Mouse (Mus musculus) C2C12 (cell line): ENCODE measurements around the gene Jade1. TPM values are rescaled to one million over a fixed set of nuclear protein-coding genes. Genes with fewer than 3 reads are reported as not detected.

Experiments
- H3K27me3 ChIP-seq: one replicate; pipeline ENCODE4 v1.6.1; 2011; ENCODE audit not compliant: control insufficient read depth, insufficient read depth, insufficient read length
- H3K36me3 ChIP-seq: one replicate; pipeline ENCODE4 v1.6.1; 2011; ENCODE audit not compliant: control insufficient read depth, insufficient read depth
- H3K4me3 ChIP-seq: one replicate; pipeline ENCODE4 v1.5.1; 2011; ENCODE audit warnings: mild to moderate bottlenecking, control low read depth; ENCODE audit not compliant: poor library complexity, insufficient read depth, severe bottlenecking
- H3K79me2 ChIP-seq: one replicate; pipeline ENCODE4 v1.6.1; 2011; ENCODE audit not compliant: control insufficient read depth, insufficient read depth
- H3K79me3 ChIP-seq: one replicate; pipeline ENCODE4 v1.6.1; 2011; ENCODE audit warnings: low read depth, control low read depth
- H3ac ChIP-seq: one replicate; pipeline ENCODE3; 2011; ENCODE audit warnings: low read depth; ENCODE audit not compliant: control insufficient read depth, insufficient read length
- CEBPB ChIP-seq: IDR thresholded peaks from one replicate; pipeline ENCODE4 v1.6.1; 2011; ENCODE audit warnings: low read depth, mild to moderate bottlenecking, control low read depth, moderate library complexity
- CTCF ChIP-seq: IDR thresholded peaks from one replicate; pipeline ENCODE4 v1.5.1; 2011; ENCODE audit not compliant: control insufficient read depth, insufficient read depth, insufficient read length
- FOSL1 ChIP-seq: IDR thresholded peaks from one replicate; pipeline ENCODE4 v1.8.0; 2011; ENCODE audit warnings: mild to moderate bottlenecking, low read length; ENCODE audit not compliant: poor library complexity, insufficient read depth, severe bottlenecking
- MAX ChIP-seq: IDR thresholded peaks from one replicate; pipeline ENCODE4 v1.6.1; 2011; ENCODE audit warnings: mild to moderate bottlenecking, control low read depth
- MYOD1 ChIP-seq: IDR thresholded peaks from one replicate; pipeline ENCODE4 v1.6.1; 2011; ENCODE audit warnings: low read depth; ENCODE audit not compliant: control insufficient read depth, insufficient read length
- MYOG ChIP-seq: IDR thresholded peaks from one replicate; pipeline ENCODE4 v1.6.1; 2011; ENCODE audit not compliant: control insufficient read depth, insufficient read length; ENCODE audit errors: extremely low read depth
- USF1 ChIP-seq: IDR thresholded peaks from one replicate; pipeline ENCODE4 v1.6.1; 2011; ENCODE audit warnings: low read depth, mild to moderate bottlenecking, control low read depth, moderate library complexity
- polyA plus RNA-seq: library from polyadenylated mRNA; unstranded; fragments of >200 nt; fragmentation: generic; extraction: Trizol; gene quantifications from one replicate; pipeline ENCODE4 v1.2.1, GENCODE M21; 2012; ENCODE audit warnings: missing spikeins

The Jade1 gene
- polyA plus RNA-seq, 1 experiment, result 25.1 TPM

DNA sequence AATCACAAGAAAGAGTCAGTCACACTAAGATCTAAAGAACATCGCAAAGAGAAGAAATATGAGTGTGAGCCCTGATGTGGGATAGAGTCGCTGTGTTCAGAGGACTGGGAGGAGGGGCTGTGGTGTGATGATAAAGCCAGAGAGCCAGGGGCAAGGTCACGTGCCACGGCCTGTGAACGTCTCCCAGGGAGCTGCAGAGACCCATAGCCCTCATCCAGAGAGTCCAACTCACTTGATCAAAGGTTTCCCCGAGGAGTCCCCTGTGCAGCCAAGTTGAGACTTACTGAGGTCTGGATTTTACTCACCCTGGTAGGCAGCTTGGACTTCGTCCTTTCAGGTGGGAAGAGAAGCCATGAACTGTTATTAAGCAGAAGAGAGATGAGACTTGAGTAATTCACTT is 21.9 kb upstream of the Jade1 start:
- no peaks in the 10 kb centered on the region for H3K36me3 ChIP-seq
- no peaks in the 10 kb centered on the region for H3K79me2 ChIP-seq
- H3K27me3 ChIP-seq, result no peaks in the 10 kb centered on the region
- TF ChIP-seq MYOD1, result no peak
- TF ChIP-seq USF1, result peak; percentile 9
- H3K79me3 ChIP-seq, result no peaks in the 10 kb centered on the region
- H3K4me3 ChIP-seq, result no peak overlapping the region
- H3ac ChIP-seq, result no peak overlapping the region

DNA sequence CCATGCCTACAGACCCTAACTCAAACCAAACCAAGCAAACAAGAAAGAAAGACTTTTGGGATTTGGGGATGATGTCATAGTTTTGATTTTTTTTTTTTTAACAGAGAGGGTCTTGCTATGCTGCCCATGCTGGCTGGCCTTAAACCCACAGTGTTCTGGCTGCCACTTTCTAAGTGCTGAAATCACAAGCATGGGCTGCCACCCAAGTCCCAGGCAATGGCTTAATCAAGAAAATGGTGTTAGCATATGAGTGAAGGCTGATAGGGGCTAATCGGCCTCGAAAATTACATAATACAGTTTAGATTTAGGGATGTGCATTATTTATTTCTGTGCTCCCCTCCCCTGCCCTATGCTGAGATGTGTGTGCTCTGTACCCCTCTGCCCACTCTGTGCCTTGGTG is 17.6 kb upstream of the Jade1 start:
- Histone ChIP-seq H3K79me3 (no peaks in the 10 kb centered on the region), H3ac (no peak overlapping the region), H3K4me3 (no peak overlapping the region), H3K79me2 (no peaks in the 10 kb centered on the region), H3K27me3 (no peaks in the 10 kb centered on the region), H3K36me3 (no peaks in the 10 kb centered on the region)
- TF ChIP-seq CEBPB (no peak), MAX (no peak), MYOD1 (no peak), FOSL1 (no peak), MYOG (no peak), USF1 (no peak), CTCF (no peak)

DNA sequence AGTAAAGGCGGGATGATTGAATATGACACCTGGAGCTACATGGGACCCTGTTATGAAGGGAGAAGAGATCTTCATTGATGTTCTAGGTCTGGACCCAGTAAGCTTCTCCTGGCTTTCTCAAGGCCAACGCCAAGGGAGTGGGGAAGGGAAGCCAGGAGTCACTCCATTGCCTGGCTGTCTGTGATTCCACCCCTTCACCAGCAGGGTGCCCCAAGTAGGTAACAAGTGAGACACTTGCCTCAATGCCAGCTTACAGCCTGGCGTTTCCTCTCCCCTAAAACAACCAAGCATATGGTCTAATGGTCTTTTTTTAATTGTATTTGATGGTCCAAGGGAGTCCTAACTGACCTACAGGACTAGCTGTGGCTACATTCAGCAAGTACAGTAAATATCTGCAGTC is 14.2 kb upstream of the Jade1 start:
- Histone ChIP-seq H3K79me2 (no peaks in the 10 kb centered on the region), H3K79me3 (no peaks in the 10 kb centered on the region), H3ac (no peak overlapping the region), H3K27me3 (no peaks in the 10 kb centered on the region), H3K36me3 (no peaks in the 10 kb centered on the region), H3K4me3 (no peak overlapping the region)
- TF ChIP-seq FOSL1, result no peak
- TF ChIP-seq MYOG, result no peak
- no peak for TF ChIP-seq MYOD1
- no peak for TF ChIP-seq MAX
- no peak for TF ChIP-seq CTCF
- TF ChIP-seq CEBPB, result no peak
- TF ChIP-seq USF1, result no peak

DNA sequence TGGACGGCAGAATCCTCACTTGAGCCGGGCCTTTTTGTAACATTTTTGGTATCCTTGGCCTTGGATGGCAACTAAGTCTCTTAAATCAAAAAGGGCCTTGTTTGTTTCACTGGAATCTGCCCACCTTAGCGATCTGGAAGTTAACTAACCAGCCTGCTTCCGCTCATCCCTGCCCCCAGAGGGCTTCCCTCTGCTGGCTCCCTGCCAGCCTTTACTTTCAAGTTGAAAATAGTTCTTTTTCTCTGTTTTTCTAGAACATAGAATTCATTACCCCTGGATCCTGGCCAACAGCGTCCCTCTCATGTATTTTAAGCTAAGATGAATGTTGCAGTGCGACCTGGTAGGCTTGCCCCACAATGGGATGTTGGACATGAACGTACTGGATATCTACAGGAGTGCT is 11.1 kb upstream of the Jade1 start:
- no peaks in the 10 kb centered on the region for H3K27me3 ChIP-seq
- no peak for TF ChIP-seq FOSL1
- no peak for TF ChIP-seq CTCF
- TF ChIP-seq MYOD1, result no peak
- no peaks in the 10 kb centered on the region for H3K79me3 ChIP-seq
- no peak overlapping the region for H3ac ChIP-seq
- no peaks in the 10 kb centered on the region for H3K79me2 ChIP-seq
- no peak overlapping the region for H3K4me3 ChIP-seq
- H3K36me3 ChIP-seq, result no peaks in the 10 kb centered on the region

DNA sequence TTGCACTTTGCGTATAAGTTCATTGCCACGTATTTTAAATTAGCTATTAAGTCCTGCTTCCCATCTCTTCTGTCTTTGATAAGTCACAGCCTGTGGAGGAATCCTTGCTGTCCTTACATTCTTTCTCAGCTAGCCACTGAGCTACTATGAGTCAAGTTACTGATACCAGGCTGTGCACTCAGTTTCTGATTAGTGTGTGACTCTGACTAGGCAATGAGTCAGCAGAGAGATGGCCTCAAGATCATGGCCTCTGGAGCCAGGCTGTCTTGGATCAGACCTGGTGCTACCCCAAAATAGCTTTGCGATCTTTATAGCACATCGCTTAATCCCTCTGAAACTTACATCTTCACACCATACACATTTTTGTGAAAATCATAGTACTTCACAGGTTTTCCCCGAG is 8.2 kb upstream of the Jade1 start:
- no peak overlapping the region for H3ac ChIP-seq
- H3K36me3 ChIP-seq, result no peaks in the 10 kb centered on the region
- TF ChIP-seq CTCF (no peak), MYOD1 (peak; percentile 39), FOSL1 (peak; percentile 98)
- no peak overlapping the region for H3K4me3 ChIP-seq
- no peaks in the 10 kb centered on the region for H3K27me3 ChIP-seq
- no peaks in the 10 kb centered on the region for H3K79me3 ChIP-seq
- no peaks in the 10 kb centered on the region for H3K79me2 ChIP-seq

DNA sequence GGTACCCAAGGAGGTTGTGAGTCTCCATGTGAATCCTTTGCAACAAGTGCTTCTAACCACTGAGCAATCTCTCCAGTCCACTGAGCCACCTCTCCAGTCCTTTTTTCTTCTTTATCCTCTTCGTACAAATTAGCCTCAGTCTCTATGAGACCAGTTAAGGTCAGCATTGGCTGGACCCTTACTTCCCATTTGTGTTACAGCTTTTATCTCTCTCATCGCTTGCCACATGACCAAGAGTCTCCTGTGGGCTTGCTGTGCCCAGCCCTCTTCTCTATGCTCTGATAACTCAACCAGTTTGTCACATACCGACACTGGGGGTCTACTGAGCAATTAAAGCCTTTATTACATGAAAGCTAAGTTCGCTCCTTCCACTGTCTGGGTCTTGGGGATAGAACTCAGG is 7.3 kb upstream of the Jade1 start:
- H3K79me3 ChIP-seq, result no peaks in the 10 kb centered on the region
- H3K36me3 ChIP-seq, result no peaks in the 10 kb centered on the region
- H3ac ChIP-seq, result no peak overlapping the region
- TF ChIP-seq MAX (no peak), MYOD1 (no peak), CEBPB (no peak), FOSL1 (no peak), CTCF (no peak), USF1 (no peak), MYOG (no peak)
- H3K27me3 ChIP-seq, result no peaks in the 10 kb centered on the region
- no peaks in the 10 kb centered on the region for H3K79me2 ChIP-seq
- no peak overlapping the region for H3K4me3 ChIP-seq
